Mouse (Mus musculus) heart, embryonic 16.5 days (tissue): ENCODE data around the gene Adgrf4. TPM values are rescaled to one million over a fixed set of nuclear protein-coding genes. Genes with fewer than 3 reads are reported as not detected.

Experiments used
- ATAC-seq: fragments of 200-750 bp; cut with Nextera tagmentation; replicated peaks from 2 replicates; pipeline ENCODE4 v1.8.0; 2017; ENCODE audit warnings: moderate number of reproducible peaks; ENCODE audit not compliant: insufficient read depth, low FRiP score; ENCODE audit errors: extremely low read depth
- H3K27ac ChIP-seq: fragments of 300-500 bp; sonication (generic); 2 replicates; pipeline ENCODE4 v1.5.1; 2014; ENCODE audit warnings: mild to moderate bottlenecking, low read length, control low read depth, moderate library complexity
- H3K27me3 ChIP-seq: fragments of 300-500 bp; sonication (generic); 2 replicates; pipeline ENCODE4 v1.6.1; 2014; ENCODE audit warnings: low read length, mixed read lengths; ENCODE audit not compliant: control insufficient read depth, insufficient read depth
- H3K36me3 ChIP-seq: fragments of 300-500 bp; sonication (generic); 2 replicates; pipeline ENCODE4 v1.6.1; 2014; ENCODE audit not compliant: control insufficient read depth, insufficient read depth
- H3K4me1 ChIP-seq: fragments of 300-500 bp; sonication (generic); 2 replicates; pipeline ENCODE4 v1.6.1; 2014; ENCODE audit warnings: low read length, mixed read lengths; ENCODE audit not compliant: control insufficient read depth, insufficient read depth
- H3K4me2 ChIP-seq: fragments of 300-500 bp; sonication (generic); 2 replicates; pipeline ENCODE4 v1.6.1; 2014; ENCODE audit warnings: low read depth, mild to moderate bottlenecking, control low read depth, low read length
- H3K4me3 ChIP-seq: fragments of 300-500 bp; sonication (generic); 2 replicates; pipeline ENCODE4 v1.5.1; 2014; ENCODE audit warnings: mild to moderate bottlenecking, control low read depth, low read length
- H3K9ac ChIP-seq: fragments of 300-500 bp; sonication (generic); 2 replicates; pipeline ENCODE4 v1.6.1; 2014; ENCODE audit warnings: low read length, control low read depth
- H3K9me3 ChIP-seq: fragments of 300-500 bp; sonication (generic); replicated peaks from 2 replicates; pipeline ENCODE4 v1.6.1; 2016; ENCODE audit warnings: low read length; ENCODE audit not compliant: control insufficient read depth
- WGBS: fragments of 180-500 bp; shearing (Covaris S2); extraction: QIAGEN DNeasy Blood & Tissue Kit; methylation state at CpG from one replicate; pipeline ENCODE4 v1.1.7; 2014; 5-methylcytosine and 5-hydroxymethylcytosine counted together
- polyA plus RNA-seq: library from polyadenylated mRNA; unstranded; fragments of >200 nt; fragmentation: Nextera tagmentation; extraction: Ambion mirVana; gene quantifications from 2 replicates; pipeline ENCODE4 v1.2.1, GENCODE M21; 2015

Adgrf4 gene
- polyA plus RNA-seq, 1 experiment from 2014 or later, result not detected

DNA sequence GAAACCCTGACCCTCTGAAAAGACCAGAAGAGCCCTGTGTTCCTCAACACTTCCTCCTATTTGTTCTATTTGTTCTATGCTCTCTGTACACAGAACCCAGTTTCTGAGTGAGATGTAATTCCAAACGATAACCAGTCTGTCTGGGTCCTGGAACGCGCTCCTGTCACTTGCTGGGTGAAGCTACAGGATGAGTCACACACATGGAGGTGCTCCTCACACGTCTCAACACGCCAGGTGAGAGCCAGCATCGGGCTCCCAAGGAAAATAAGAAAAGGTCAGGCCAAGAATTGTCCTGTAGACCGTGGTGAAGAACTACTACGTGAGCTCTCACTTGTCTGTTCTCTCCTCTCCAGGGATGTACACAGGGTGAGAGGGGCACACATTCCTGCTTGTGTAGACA is 1.6 kb downstream of the Adgrf4 start:
- Histone ChIP-seq H3K4me3 (no peak overlapping the region), H3K36me3 (no peaks in the 10 kb centered on the region), H3K27ac (no peak overlapping the region), H3K4me1 (no peaks in the 10 kb centered on the region), H3K9ac (no peak overlapping the region), H3K9me3 (no peaks in the 10 kb centered on the region), H3K4me2 (no peak overlapping the region), H3K27me3 (no peaks in the 10 kb centered on the region)
- ATAC-seq, result no peak
- WGBS, result 81% methylated on average over 8 of the region's 8 CpGs

DNA sequence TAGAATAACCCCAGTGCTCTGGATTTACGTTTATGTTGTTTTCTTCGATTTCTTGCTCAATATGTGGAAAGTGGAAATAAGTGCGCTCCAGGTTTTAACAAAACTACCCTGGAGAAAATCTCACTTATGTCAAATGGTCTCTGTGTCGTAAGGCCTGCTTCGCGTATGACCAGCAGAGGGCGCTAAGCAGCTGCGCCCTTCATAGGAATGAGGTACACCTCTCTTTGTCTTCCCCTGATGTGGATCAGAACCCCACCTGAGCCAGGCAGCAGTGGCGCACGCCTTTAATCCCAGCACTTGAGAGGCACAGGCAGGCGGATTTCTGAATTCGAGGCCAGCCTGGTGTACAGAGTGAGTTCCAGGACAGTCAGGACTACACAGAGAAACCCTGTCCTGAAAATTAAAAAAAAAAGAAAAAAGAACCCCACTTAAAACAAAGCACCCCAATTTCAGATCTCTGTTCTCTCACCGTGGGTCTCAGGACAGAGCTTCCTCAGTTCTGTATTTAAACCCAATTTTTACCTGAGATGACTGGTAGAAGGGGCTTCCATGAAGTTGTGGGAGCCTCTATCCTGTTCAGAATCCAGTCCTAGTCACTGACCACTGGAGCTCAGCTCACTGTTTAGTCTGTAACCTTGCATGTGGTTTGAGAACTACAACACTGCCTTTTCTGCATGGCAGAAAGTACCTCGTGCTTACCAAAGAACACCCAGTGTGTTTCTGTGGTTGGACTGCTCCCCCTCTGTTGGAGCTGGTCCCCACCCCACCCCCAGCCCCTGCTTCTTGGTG is 33.3 kb downstream of the Adgrf4 start:
- no peak overlapping the region for H3K27ac ChIP-seq
- H3K36me3 ChIP-seq, result no peaks in the 10 kb centered on the region
- ATAC-seq, result no peak
- H3K9ac ChIP-seq, result no peak overlapping the region
- H3K9me3 ChIP-seq, result no peaks in the 10 kb centered on the region
- 19% methylated on average over 14 of the region's 14 CpGs for WGBS
- no peaks in the 10 kb centered on the region for H3K27me3 ChIP-seq
- H3K4me2 ChIP-seq, result no peak overlapping the region
- no peak overlapping the region for H3K4me3 ChIP-seq
- H3K4me1 ChIP-seq, result no peaks in the 10 kb centered on the region

- H3K9ac ChIP-seq, result no peak overlapping the region
- 46% methylated on average over 3 of the region's 3 CpGs for WGBS
- no peak overlapping the region for H3K4me3 ChIP-seq
- no peaks in the 10 kb centered on the region for H3K36me3 ChIP-seq
- H3K27ac ChIP-seq, result no peak overlapping the region
- H3K4me2 ChIP-seq, result no peak overlapping the region; the same call in 1 of the 2 replicates
- H3K4me1 ChIP-seq, result peaks cover 8% of the 10 kb centered on the region
- no peaks in the 10 kb centered on the region for H3K9me3 ChIP-seq
- no peaks in the 10 kb centered on the region for H3K27me3 ChIP-seq
- ATAC-seq, result peak; percentile 83
Observed at GRCm38 (mm10) chr17:42643416-42643815, 48.7 kb downstream of the Adgrf4 start.

DNA sequence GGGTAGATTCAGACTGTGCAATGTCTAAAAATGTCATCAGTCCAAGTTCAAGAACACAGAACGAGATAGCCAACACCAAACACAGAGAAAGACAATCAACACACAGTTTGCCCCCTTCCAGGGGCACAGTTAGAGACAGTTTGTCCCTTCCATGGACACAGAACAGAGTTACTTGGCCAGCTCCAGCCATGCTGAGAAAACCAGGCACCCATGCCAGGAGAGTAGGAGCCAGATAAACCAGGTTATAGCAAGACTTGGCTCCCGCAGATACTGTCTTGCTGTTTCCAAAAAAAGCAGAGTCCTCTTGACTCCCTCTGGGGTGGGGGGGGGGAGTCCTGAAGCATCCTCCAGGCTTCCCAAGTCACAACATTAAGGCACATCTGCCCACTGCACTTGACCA is 61.9 kb downstream of the Adgrf4 start:
- Histone ChIP-seq H3K4me2 (no peak overlapping the region), H3K9ac (no peak overlapping the region), H3K9me3 (no peaks in the 10 kb centered on the region; the same call in 1 of the 2 replicates), H3K4me3 (no peak overlapping the region), H3K4me1 (peaks cover 7% of the 10 kb centered on the region), H3K27me3 (no peaks in the 10 kb centered on the region), H3K27ac (no peak overlapping the region), H3K36me3 (no peaks in the 10 kb centered on the region)
- ATAC-seq, result 0 out of 2 replicates have a peak, but pooled peaks have one; percentile 49
- WGBS, result 40% methylated on average over 2 of the region's 2 CpGs

GRCm38 (mm10) chr17:42613043-42613737 is 78.9 kb downstream of the Adgrf4 start:
- Histone ChIP-seq H3K27me3 (no peaks in the 10 kb centered on the region), H3K36me3 (no peaks in the 10 kb centered on the region), H3K4me3 (no peak overlapping the region), H3K9me3 (no peaks in the 10 kb centered on the region), H3K27ac (no peak overlapping the region), H3K4me2 (no peak overlapping the region), H3K4me1 (no peaks in the 10 kb centered on the region), H3K9ac (no peak overlapping the region)
- no peak for ATAC-seq
- WGBS, result 32% methylated on average over 6 of the region's 6 CpGs

DNA sequence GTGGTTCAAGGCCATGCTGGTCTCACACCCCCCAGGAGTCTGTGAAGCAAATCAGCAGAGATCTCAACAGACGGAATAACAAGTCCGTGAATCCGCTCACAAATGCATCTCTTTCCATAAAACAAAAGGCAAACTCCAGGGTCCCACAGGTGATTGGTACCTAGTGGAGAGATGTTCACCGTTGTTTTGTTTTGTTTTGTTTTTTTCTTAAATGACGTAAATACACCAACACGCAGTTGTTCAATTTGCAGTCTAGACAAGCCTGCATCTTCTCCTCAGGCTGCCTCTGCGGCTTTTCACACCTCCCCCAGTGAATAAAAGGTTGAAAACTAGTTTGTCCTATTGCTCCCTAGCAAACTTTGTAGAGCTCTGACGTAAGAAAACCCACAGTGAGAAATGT is 80.8 kb downstream of the Adgrf4 start, which contains the start of gene Opn5:
Gene Opn5, minus strand, starts transcription at position 101 of the 400 bp plus-strand sequence.
- WGBS, result 70% methylated on average over 8 of the region's 8 CpGs
- H3K27me3 ChIP-seq, result no peaks in the 10 kb centered on the region

DNA sequence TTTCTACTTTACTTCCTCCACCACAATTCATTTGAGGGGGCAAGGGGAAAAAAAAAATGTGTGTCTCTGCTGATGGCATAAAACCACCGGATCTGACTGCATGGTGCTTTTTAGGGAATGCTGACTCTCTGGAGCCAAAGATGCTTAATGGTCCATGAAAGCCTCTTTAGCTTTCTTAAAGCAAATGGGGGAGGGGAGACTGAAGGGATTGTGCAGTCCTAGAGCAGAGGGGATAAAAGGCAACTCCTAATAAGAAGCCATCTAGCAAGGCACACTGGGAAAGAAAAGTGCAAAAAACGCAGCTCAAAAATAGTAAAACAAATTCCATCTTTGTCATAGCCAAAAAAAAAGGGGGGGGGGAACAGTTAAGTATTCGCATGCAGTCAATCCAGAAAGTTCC is 83.8 kb downstream of the Adgrf4 start:
- no peak overlapping the region for H3K9ac ChIP-seq
- no peaks in the 10 kb centered on the region for H3K27me3 ChIP-seq
- no peak overlapping the region for H3K4me3 ChIP-seq
- H3K4me2 ChIP-seq, result no peak overlapping the region
- ATAC-seq, result no peak
- H3K27ac ChIP-seq, result no peak overlapping the region
- H3K9me3 ChIP-seq, result no peaks in the 10 kb centered on the region
- H3K4me1 ChIP-seq, result no peaks in the 10 kb centered on the region
- H3K36me3 ChIP-seq, result no peaks in the 10 kb centered on the region
- WGBS, result 53% methylated on average over 3 of the region's 3 CpGs

More for the DNA sequence above, 80.8 kb downstream of the Adgrf4 start, which contains the start of gene Opn5:
- Histone ChIP-seq H3K36me3 (no peaks in the 10 kb centered on the region), H3K9me3 (no peaks in the 10 kb centered on the region), H3K4me1 (no peaks in the 10 kb centered on the region), H3K4me3 (no peak within 1 kb of the TSS), H3K27ac (no peak within 1 kb of the TSS), H3K4me2 (no peak within 1 kb of the TSS), H3K9ac (no peak within 1 kb of the TSS)
- no peak for ATAC-seq
